Mouse (Mus musculus) kidney, adult 2 months (tissue): ENCODE measurements around the gene Ifngr2.

Experiments
- CTCF ChIP-seq: fragments of 200-500 bp; conservative IDR thresholded peaks from 2 replicates; pipeline ENCODE4 v1.5.1; 2011; ENCODE audit warnings: low read depth, mild to moderate bottlenecking, control low read depth, low read length, moderate library complexity, mixed read lengths; ENCODE audit not compliant: insufficient read depth, insufficient read length
- POLR2A ChIP-seq: fragments of 200-500 bp; IDR thresholded peaks from one replicate; pipeline ENCODE4 v1.6.1; 2011; ENCODE audit warnings: low read depth, low read length, control low read depth

GRCm38 (mm10) chr16:91564580-91565291 is 17.9 kb downstream of the Ifngr2 start:
- TF ChIP-seq CTCF, result no peak
- TF ChIP-seq POLR2A, result no peak
